Mouse (Mus musculus) liver, embryonic 14.5 days (tissue): ENCODE results near the gene Sfr1.

Experiments
- CTCF ChIP-seq: IDR thresholded peaks from 2 replicates; pipeline ENCODE4 v1.5.1; 2016; ENCODE audit warnings: antibody characterized with exemption, low read depth, control low read depth
- EP300 ChIP-seq: IDR thresholded peaks from 2 replicates; pipeline ENCODE4 v1.6.1; 2016; ENCODE audit warnings: antibody characterized with exemption, low read depth

DNA sequence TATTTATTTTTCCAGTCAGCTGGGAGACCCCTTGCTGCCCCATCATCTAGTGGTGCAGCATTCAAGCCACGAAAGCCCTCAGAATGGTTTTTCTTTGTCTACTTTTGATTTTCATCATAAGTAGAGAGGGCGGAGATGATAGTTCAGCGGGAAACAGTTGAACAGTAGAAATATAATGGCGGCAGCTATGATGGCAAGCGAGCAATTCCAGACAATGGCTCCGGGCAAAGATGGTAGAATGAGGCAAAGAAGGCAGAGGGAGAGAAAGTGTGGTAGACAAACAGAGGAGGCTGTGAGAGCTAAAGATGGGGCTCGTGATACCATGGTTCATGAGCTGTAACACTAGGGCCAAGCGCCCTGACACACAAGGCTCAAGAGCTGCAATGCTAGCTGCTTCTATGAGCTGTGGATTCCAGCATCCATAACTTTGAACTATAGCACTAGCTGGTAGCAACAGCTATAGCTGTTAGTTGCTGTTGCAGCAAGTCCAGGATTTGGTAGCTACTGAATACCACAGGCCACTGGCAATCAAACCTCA lies 25.6 kb upstream of the Sfr1 start:
- no peak for TF ChIP-seq CTCF
- no peak for TF ChIP-seq EP300
